Comparison of ENCODE assay signal across 23 mouse cellular contexts in the genomic region with DNA sequence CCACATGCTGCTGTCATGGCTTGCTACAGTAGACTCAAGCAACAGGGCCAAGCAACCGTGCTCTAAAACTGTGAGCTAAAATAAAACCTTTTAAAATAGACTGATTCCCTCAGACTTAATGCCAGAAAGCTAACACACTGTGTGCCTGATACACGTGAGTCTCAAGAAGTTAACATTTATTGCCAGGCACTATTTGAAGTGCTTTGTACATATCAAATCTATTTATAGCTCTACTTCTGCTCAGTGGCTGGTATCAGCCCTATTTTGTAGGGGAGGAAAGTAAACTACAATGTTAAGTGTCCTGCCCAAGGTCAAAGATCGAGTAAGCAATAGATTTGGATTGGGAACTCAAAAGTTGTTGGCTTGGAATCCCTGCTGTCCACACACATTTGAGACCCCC.
DNase-seq lines count a peak whose midpoint lies in the region; ATAC-seq lines count a peak whose summit lies in the region.
"Had no signal": no experiment of that assay in that cellular context is flagged by ENCODE, and none has a peak within 500 bp of the region (broad histone marks: within the 10 kb centered on the region; RNA-seq: fewer than 3 reads in every experiment).

No protein-coding gene starts in this region.

- peaks cover 10% of the 10 kb centered on the region for H3K9me3 ChIP-seq in heart, embryonic 12.5 days (replicated peaks)
- H3K9me3 ChIP-seq in lung, embryonic 15.5 days: no peaks in the 10 kb centered on the region
- H3K9me3 ChIP-seq in intestine, embryonic 15.5 days: no peaks in the 10 kb centered on the region
- H3K9me3 ChIP-seq in stomach, embryonic 15.5 days: no peaks in the 10 kb centered on the region
- H3K9me3 ChIP-seq: limb, embryonic 15.5 days had no signal

- no peak overlapping the region for H3K4me2 ChIP-seq in heart, embryonic 12.5 days
- no peak overlapping the region for H3K4me2 ChIP-seq in lung, embryonic 15.5 days
- H3K4me2 ChIP-seq in intestine, embryonic 15.5 days (replicated peaks): no peak overlapping the region
- H3K4me2 ChIP-seq in stomach, embryonic 15.5 days: no peak overlapping the region
- H3K4me2 ChIP-seq: embryonic facial prominence, embryonic 13.5 days; forebrain, embryonic 12.5 days; limb, embryonic 15.5 days; midbrain, embryonic 13.5 days had no signal

- peak overlapping the region; percentile 78 for H3K27ac ChIP-seq in heart, embryonic 12.5 days (ENCODE audit: poor library complexity, severe bottlenecking)
- 0 out of 2 replicates have a peak overlapping the region, but pooled peaks have one; percentile 16 for H3K27ac ChIP-seq in lung, embryonic 15.5 days
- no peak overlapping the region for H3K27ac ChIP-seq in intestine, embryonic 15.5 days
- H3K27ac ChIP-seq in stomach, embryonic 15.5 days: 0 out of 2 replicates have a peak overlapping the region, but pooled peaks have one; percentile 12
- H3K27ac ChIP-seq: embryonic facial prominence, embryonic 13.5 days; forebrain, embryonic 12.5 days; gastrocnemius, adult 2 months; hindbrain, postnatal 0 days; limb, embryonic 15.5 days; midbrain, embryonic 13.5 days had no signal

- H3K9ac ChIP-seq in heart, embryonic 12.5 days: no peak overlapping the region
- no peak overlapping the region for H3K9ac ChIP-seq in lung, embryonic 15.5 days
- no peak overlapping the region for H3K9ac ChIP-seq in intestine, embryonic 15.5 days
- no peak overlapping the region for H3K9ac ChIP-seq in stomach, embryonic 15.5 days
- H3K9ac ChIP-seq: embryonic facial prominence, embryonic 13.5 days; forebrain, embryonic 12.5 days; limb, embryonic 15.5 days; midbrain, embryonic 13.5 days had no signal

- ATAC-seq in heart, embryonic 12.5 days (ENCODE audit: insufficient number of reproducible peaks, low FRiP score): no peak
- ATAC-seq in lung, embryonic 15.5 days (ENCODE audit: borderline replicate concordance, extremely low read depth, low FRiP score, low TSS enrichment): no peak
- peak; percentile 46; the same call in 1 of the 2 replicates for ATAC-seq in intestine, embryonic 15.5 days
- no peak for ATAC-seq in stomach, embryonic 15.5 days (ENCODE audit: insufficient read depth, low FRiP score, low read depth)
- ATAC-seq: hindbrain, postnatal 0 days; midbrain, embryonic 13.5 days had no signal

- peaks cover 74% of the 10 kb centered on the region for H3K4me1 ChIP-seq in heart, embryonic 12.5 days (replicated peaks)
- peaks cover 18% of the 10 kb centered on the region for H3K4me1 ChIP-seq in lung, embryonic 15.5 days
- peaks cover 20% of the 10 kb centered on the region for H3K4me1 ChIP-seq in intestine, embryonic 15.5 days (replicated peaks)
- H3K4me1 ChIP-seq in stomach, embryonic 15.5 days: peaks cover 1% of the 10 kb centered on the region

- peaks cover 23% of the 10 kb centered on the region for H3K36me3 ChIP-seq in heart, embryonic 12.5 days
- no peaks in the 10 kb centered on the region for H3K36me3 ChIP-seq in lung, embryonic 15.5 days
- H3K36me3 ChIP-seq in intestine, embryonic 15.5 days: peaks cover 9% of the 10 kb centered on the region
- H3K36me3 ChIP-seq in stomach, embryonic 15.5 days: 0 out of 2 replicates have a peak, but pooled peaks cover 6% of the 10 kb centered on the region
- H3K36me3 ChIP-seq: limb, embryonic 15.5 days had no signal

- no peak overlapping the region for H3K4me3 ChIP-seq in heart, embryonic 12.5 days
- H3K4me3 ChIP-seq in lung, embryonic 15.5 days: no peak overlapping the region
- H3K4me3 ChIP-seq in intestine, embryonic 15.5 days (replicated peaks): no peak overlapping the region
- no peak overlapping the region for H3K4me3 ChIP-seq in stomach, embryonic 15.5 days (replicated peaks)
- H3K4me3 ChIP-seq: embryonic facial prominence, embryonic 13.5 days; erythroblast, embryonic 14.5 days; forebrain, embryonic 12.5 days; gastrocnemius, adult 2 months; limb, embryonic 15.5 days; midbrain, embryonic 13.5 days had no signal

- intact Hi-C loops in heart, postnatal 10 days (cut with DNase I): no loop called here

- no peaks in the 10 kb centered on the region for H3K27me3 ChIP-seq in heart, embryonic 12.5 days (replicated peaks)
- no peaks in the 10 kb centered on the region for H3K27me3 ChIP-seq in lung, embryonic 15.5 days
- H3K27me3 ChIP-seq in intestine, embryonic 15.5 days (replicated peaks): no peaks in the 10 kb centered on the region
- no peaks in the 10 kb centered on the region for H3K27me3 ChIP-seq in stomach, embryonic 15.5 days (replicated peaks)
- H3K27me3 ChIP-seq: embryonic facial prominence, embryonic 13.5 days; forebrain, embryonic 12.5 days; limb, embryonic 15.5 days; midbrain, embryonic 13.5 days had no signal

- no peak for DNase-seq in heart, postnatal 10 days
- DNase-seq in lung, postnatal 10 days: no peak
- DNase-seq in layer of hippocampus, postnatal 36 days: no peak
- DNase-seq: adrenal gland, postnatal 25 days; cerebellum, adult 8-10 months; cerebellum, postnatal 36 days; embryo, embryonic 11 days; gastrocnemius, adult 2 months; kidney, adult 18-20 months; kidney, postnatal 4 days; layer of hippocampus, adult 9-11 months; left cerebral cortex, postnatal 4 days; thymus, postnatal 25 days had no signal

- WGBS in heart, embryonic 12.5 days: 47% methylated on average over 3 of the region's 3 CpGs
- WGBS in lung, embryonic 15.5 days: 57% methylated on average over 3 of the region's 3 CpGs
- WGBS in intestine, embryonic 15.5 days: 50% methylated on average over 3 of the region's 3 CpGs
- 61% methylated on average over 3 of the region's 3 CpGs for WGBS in stomach, embryonic 15.5 days
